Mouse (Mus musculus) embryonic facial prominence, embryonic 15.5 days (tissue): ENCODE results near the gene Kcnq4. TPM values are rescaled to one million over a fixed set of nuclear protein-coding genes. Genes with fewer than 3 reads are reported as not detected.
A peak's percentile ranks its signal among the peaks of the same experiment; 100 is the strongest.

Experiments used
- ATAC-seq: fragments of 200-750 bp; cut with Nextera tagmentation; 2 replicates; pipeline ENCODE4 v1.8.0; 2017; ENCODE audit warnings: low read depth, moderate TSS enrichment; ENCODE audit not compliant: insufficient number of reproducible peaks, low FRiP score, low TSS enrichment
- H3K27ac ChIP-seq: fragments of 300-500 bp; sonication (generic); replicated peaks from 2 replicates; pipeline ENCODE4 v1.5.1; 2015; ENCODE audit warnings: mild to moderate bottlenecking, inconsistent platforms
- H3K27me3 ChIP-seq: fragments of 300-500 bp; sonication (generic); 2 replicates; pipeline ENCODE4 v1.6.1; 2015; ENCODE audit warnings: inconsistent platforms
- H3K36me3 ChIP-seq: fragments of 300-500 bp; sonication (generic); 2 replicates; pipeline ENCODE4 v1.6.1; 2015; ENCODE audit warnings: mild to moderate bottlenecking, inconsistent platforms
- H3K4me1 ChIP-seq: fragments of 300-500 bp; sonication (generic); 2 replicates; pipeline ENCODE4 v1.6.1; 2015; ENCODE audit warnings: inconsistent platforms
- H3K4me2 ChIP-seq: fragments of 300-500 bp; sonication (generic); replicated peaks from 2 replicates; pipeline ENCODE4 v1.6.1; 2015; ENCODE audit warnings: mild to moderate bottlenecking, inconsistent platforms
- H3K4me3 ChIP-seq: fragments of 300-500 bp; sonication (generic); replicated peaks from 2 replicates; pipeline ENCODE4 v1.5.1; 2015; ENCODE audit warnings: mild to moderate bottlenecking, inconsistent platforms
- H3K9ac ChIP-seq: fragments of 300-500 bp; sonication (generic); 2 replicates; pipeline ENCODE4 v1.6.1; 2015; ENCODE audit warnings: inconsistent platforms
- H3K9me3 ChIP-seq: fragments of 300-500 bp; sonication (generic); replicated peaks from 2 replicates; pipeline ENCODE4 v1.6.1; 2016; ENCODE audit warnings: inconsistent platforms
- WGBS: fragments of 180-500 bp; shearing (Covaris S2); methylation state at CpG from one replicate; pipeline ENCODE4 v1.1.7; 2015; 5-methylcytosine and 5-hydroxymethylcytosine counted together
- polyA plus RNA-seq: library from polyadenylated mRNA; unstranded; fragments of >200 nt; fragmentation: Nextera tagmentation; extraction: Ambion mirVana; gene quantifications from 2 replicates; pipeline ENCODE4 v1.2.1, GENCODE M21; 2015

Gene Kcnq4
- polyA plus RNA-seq, 1 experiment from 2014 or later, result 5.5 TPM

- 47% methylated on average over 12 of the region's 12 CpGs for WGBS
- H3K9ac ChIP-seq, result no peak overlapping the region
- no peak overlapping the region for H3K27ac ChIP-seq
- H3K4me1 ChIP-seq, result peaks cover 15% of the 10 kb centered on the region; the same call in 1 of the 2 replicates
- ATAC-seq, result no peak
- no peak overlapping the region for H3K4me2 ChIP-seq
- no peaks in the 10 kb centered on the region for H3K36me3 ChIP-seq
- no peak overlapping the region for H3K4me3 ChIP-seq
- peaks cover 28% of the 10 kb centered on the region for H3K27me3 ChIP-seq
- no peaks in the 10 kb centered on the region for H3K9me3 ChIP-seq
These were observed 77.4 kb downstream of the Kcnq4 start for GRCm38 (mm10) chr4:120671046-120671445.

DNA sequence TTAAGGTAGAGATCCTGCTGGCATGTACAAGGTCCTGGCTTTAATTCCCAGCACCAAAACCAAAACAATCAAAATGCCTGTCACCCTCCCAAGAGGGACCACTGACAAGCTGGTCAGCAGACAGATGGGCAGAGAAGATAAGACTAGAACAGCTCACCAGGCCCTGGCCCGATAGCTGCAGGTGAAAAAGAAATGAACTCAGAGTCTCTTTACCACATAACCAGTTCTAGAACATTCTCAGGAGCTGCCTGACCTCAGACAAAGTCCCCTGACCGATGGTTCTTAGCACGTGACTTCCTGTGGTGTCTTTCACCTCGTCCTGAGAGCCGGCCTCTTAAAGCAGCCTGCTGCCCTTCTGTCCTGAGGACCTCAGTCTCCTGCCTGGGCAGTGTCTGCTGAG, 78.8 kb downstream of the Kcnq4 start:
- 61% methylated on average over 5 of the region's 5 CpGs for WGBS
- no peak for ATAC-seq

GRCm38 (mm10) chr4:120668551-120668950, 79.9 kb downstream of the Kcnq4 start:
- 90% methylated on average over 4 of the region's 4 CpGs for WGBS
- H3K9me3 ChIP-seq, result no peaks in the 10 kb centered on the region
- no peak overlapping the region for H3K27ac ChIP-seq
- ATAC-seq, result no peak
- H3K4me3 ChIP-seq, result no peak overlapping the region
- H3K4me1 ChIP-seq, result peaks cover 17% of the 10 kb centered on the region; the same call in 1 of the 2 replicates
- H3K36me3 ChIP-seq, result no peaks in the 10 kb centered on the region
- H3K4me2 ChIP-seq, result no peak overlapping the region
- H3K27me3 ChIP-seq, result peaks cover 28% of the 10 kb centered on the region
- H3K9ac ChIP-seq, result no peak overlapping the region

More for the DNA sequence above, 78.8 kb downstream of the Kcnq4 start:
- Histone ChIP-seq H3K36me3 (no peaks in the 10 kb centered on the region), H3K9ac (no peak overlapping the region), H3K9me3 (no peaks in the 10 kb centered on the region), H3K4me2 (no peak overlapping the region), H3K27me3 (peaks cover 28% of the 10 kb centered on the region), H3K4me1 (peaks cover 17% of the 10 kb centered on the region; the same call in 1 of the 2 replicates), H3K27ac (no peak overlapping the region), H3K4me3 (no peak overlapping the region)

GRCm38 (mm10) chr4:120667555-120667954, 80.9 kb downstream of the Kcnq4 start:
- WGBS, result 18% methylated on average over 10 of the region's 10 CpGs
- Histone ChIP-seq H3K4me3 (peak overlapping the region; percentile 53), H3K4me1 (peaks cover 17% of the 10 kb centered on the region; the same call in 1 of the 2 replicates), H3K27ac (no peak overlapping the region), H3K9ac (0 out of 2 replicates have a peak overlapping the region, but pooled peaks have one; percentile 31), H3K9me3 (no peaks in the 10 kb centered on the region), H3K27me3 (peaks cover 28% of the 10 kb centered on the region), H3K36me3 (no peaks in the 10 kb centered on the region), H3K4me2 (peak overlapping the region; percentile 99)
- no peak for ATAC-seq

GRCm38 (mm10) chr4:120667045-120667501, 81.3 kb downstream of the Kcnq4 start:
- peak overlapping the region; percentile 53 for H3K4me3 ChIP-seq
- H3K9me3 ChIP-seq, result no peaks in the 10 kb centered on the region
- no peaks in the 10 kb centered on the region for H3K36me3 ChIP-seq
- ATAC-seq, result peak; percentile 36; the same call in 1 of the 2 replicates
- H3K4me2 ChIP-seq, result peak overlapping the region; percentile 99
- peaks cover 28% of the 10 kb centered on the region for H3K27me3 ChIP-seq
- H3K9ac ChIP-seq, result peak overlapping the region; percentile 31
- no peak overlapping the region for H3K27ac ChIP-seq
- peaks cover 17% of the 10 kb centered on the region; the same call in 1 of the 2 replicates for H3K4me1 ChIP-seq
- WGBS, result under 1% methylated on average over 50 of the region's 50 CpGs

DNA sequence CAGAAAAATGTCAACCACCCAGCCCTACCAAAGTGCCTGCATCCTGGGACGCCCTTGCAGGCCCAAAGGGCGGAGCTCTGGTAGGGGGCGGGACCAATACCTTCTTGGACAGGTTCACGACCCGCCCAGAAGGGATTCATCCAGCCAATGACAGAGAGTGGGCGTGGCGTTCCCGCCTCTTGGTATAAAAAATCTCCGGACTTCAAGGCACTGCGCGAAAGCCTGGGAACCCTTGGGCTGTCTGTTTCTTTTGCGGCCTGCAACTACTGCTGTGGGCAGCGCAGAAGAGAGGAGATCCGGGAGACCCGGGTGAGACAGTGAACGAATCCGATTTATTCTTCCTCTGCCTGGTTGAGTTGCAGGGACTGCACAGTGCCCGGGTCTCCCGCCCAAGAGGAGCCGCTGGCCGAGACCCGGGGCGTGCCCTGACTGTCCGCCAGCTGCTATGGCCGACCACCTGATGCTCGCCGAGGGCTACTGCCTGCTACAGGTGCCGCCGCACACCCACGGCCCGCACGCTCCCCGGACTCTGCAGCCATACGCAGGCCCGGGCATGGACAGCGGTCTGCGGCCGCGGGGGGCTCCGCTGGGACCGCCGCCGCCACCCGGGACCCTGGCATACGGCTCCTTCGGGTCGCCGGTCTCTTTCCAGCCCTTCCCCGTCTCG, 81.9 kb downstream of the Kcnq4 start, which contains the start of gene Cited4:
Cited4 (plus strand) TSS at position 215 of the 667 bp plus-strand sequence.
- H3K27me3 ChIP-seq, result peaks cover 28% of the 10 kb centered on the region
- H3K27ac ChIP-seq, result no peak within 1 kb of the TSS
- peak within 1 kb of the TSS; percentile 53 for H3K4me3 ChIP-seq
- under 1% methylated on average over 50 of the region's 50 CpGs for WGBS
- no peaks in the 10 kb centered on the region for H3K9me3 ChIP-seq
- H3K4me1 ChIP-seq, result peaks cover 17% of the 10 kb centered on the region; the same call in 1 of the 2 replicates
- H3K9ac ChIP-seq, result peak within 1 kb of the TSS; percentile 31
- ATAC-seq, result peak; percentile 86
- no peaks in the 10 kb centered on the region for H3K36me3 ChIP-seq
- H3K4me2 ChIP-seq, result peak within 1 kb of the TSS; percentile 99

- peaks cover 17% of the 10 kb centered on the region; the same call in 1 of the 2 replicates for H3K4me1 ChIP-seq
- no peak overlapping the region for H3K27ac ChIP-seq
- H3K36me3 ChIP-seq, result no peaks in the 10 kb centered on the region
- 60% methylated on average over 7 of the region's 7 CpGs for WGBS
- no peak overlapping the region for H3K9ac ChIP-seq
- H3K27me3 ChIP-seq, result peaks cover 28% of the 10 kb centered on the region
- H3K9me3 ChIP-seq, result no peaks in the 10 kb centered on the region
- peak overlapping the region; percentile 53; the same call in 1 of the 2 replicates for H3K4me3 ChIP-seq
- H3K4me2 ChIP-seq, result peak overlapping the region; percentile 99; the same call in 1 of the 2 replicates
- ATAC-seq, result no peak
These were observed 82.6 kb downstream of the Kcnq4 start for GRCm38 (mm10) chr4:120665782-120666181.

DNA sequence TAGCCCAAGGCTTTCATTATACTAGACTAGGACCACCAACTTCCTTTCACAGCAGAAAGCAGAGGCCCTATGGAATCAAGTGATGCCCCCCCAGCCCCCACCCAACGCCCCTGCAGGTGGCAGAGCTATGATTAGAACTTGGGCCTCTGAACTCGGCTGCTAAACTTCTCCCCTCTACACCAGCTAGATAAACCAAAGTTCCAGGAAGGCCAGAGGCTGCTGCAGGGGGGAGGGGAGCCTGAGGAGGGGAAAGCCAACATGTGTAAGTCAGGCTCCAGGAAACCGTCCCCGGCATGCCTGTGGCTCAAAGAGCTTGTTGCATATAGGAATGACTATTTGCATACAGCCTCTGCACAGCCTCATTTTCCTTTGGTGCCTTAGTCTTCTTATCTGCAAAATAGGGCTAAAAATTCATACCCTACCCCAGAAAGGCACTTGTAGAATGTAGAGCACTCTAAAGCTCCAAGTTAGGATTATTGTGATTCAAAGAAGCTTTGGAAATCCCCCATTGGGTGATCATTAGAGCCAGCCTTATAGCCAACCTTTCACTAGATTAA, 83.2 kb downstream of the Kcnq4 start:
- no peak overlapping the region for H3K4me3 ChIP-seq
- no peak overlapping the region for H3K9ac ChIP-seq
- no peaks in the 10 kb centered on the region for H3K36me3 ChIP-seq

GRCm38 (mm10) chr4:120664601-120665000, 83.8 kb downstream of the Kcnq4 start:
- no peak overlapping the region for H3K4me3 ChIP-seq
- WGBS, result 66% methylated on average over 2 of the region's 2 CpGs
- H3K9ac ChIP-seq, result no peak overlapping the region
- peaks cover 26% of the 10 kb centered on the region for H3K27me3 ChIP-seq
- ATAC-seq, result no peak
- no peak overlapping the region for H3K4me2 ChIP-seq
- peaks cover 17% of the 10 kb centered on the region; the same call in 1 of the 2 replicates for H3K4me1 ChIP-seq
- no peak overlapping the region for H3K27ac ChIP-seq
- H3K36me3 ChIP-seq, result no peaks in the 10 kb centered on the region
- no peaks in the 10 kb centered on the region for H3K9me3 ChIP-seq

More for the DNA sequence above, 83.2 kb downstream of the Kcnq4 start:
- peaks cover 17% of the 10 kb centered on the region; the same call in 1 of the 2 replicates for H3K4me1 ChIP-seq
- no peaks in the 10 kb centered on the region for H3K9me3 ChIP-seq
- peaks cover 28% of the 10 kb centered on the region for H3K27me3 ChIP-seq
- no peak overlapping the region for H3K27ac ChIP-seq
- ATAC-seq, result no peak
- H3K4me2 ChIP-seq, result no peak overlapping the region
- WGBS, result 23% methylated on average over 4 of the region's 4 CpGs

DNA sequence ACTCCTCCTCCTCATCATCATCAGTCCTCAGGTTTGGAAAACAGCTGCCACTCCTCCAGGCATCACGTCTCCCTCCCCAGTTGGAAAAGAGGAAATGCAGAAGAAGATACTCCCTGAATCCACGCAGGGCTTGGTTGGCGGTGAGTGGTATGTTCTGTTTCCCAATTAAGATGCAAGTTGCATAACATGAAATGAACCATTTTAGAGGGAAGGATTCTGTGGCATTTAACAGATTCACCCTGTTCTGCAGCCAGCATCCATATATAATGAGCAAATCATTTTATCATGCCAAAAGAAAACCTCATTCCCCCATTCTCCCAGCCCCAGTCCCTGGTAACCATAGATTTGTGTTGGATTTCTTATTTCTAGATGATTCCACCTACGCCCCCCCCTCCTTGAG, 87.9 kb downstream of the Kcnq4 start:
- WGBS, result 71% methylated on average over 4 of the region's 4 CpGs
- ATAC-seq, result no peak
- Histone ChIP-seq H3K4me1 (no peaks in the 10 kb centered on the region), H3K9me3 (no peaks in the 10 kb centered on the region), H3K9ac (no peak overlapping the region), H3K27me3 (0 out of 2 replicates have a peak, but pooled peaks cover 3% of the 10 kb centered on the region), H3K36me3 (no peaks in the 10 kb centered on the region), H3K27ac (no peak overlapping the region), H3K4me2 (no peak overlapping the region), H3K4me3 (no peak overlapping the region)

- Histone ChIP-seq H3K4me2 (no peak overlapping the region), H3K9ac (no peak overlapping the region), H3K4me1 (no peaks in the 10 kb centered on the region), H3K4me3 (no peak overlapping the region), H3K9me3 (no peaks in the 10 kb centered on the region), H3K36me3 (no peaks in the 10 kb centered on the region), H3K27ac (no peak overlapping the region), H3K27me3 (peaks cover 8% of the 10 kb centered on the region)
- no peak for ATAC-seq
- 74% methylated on average over 8 of the region's 8 CpGs for WGBS
These were observed 92.5 kb downstream of the Kcnq4 start for GRCm38 (mm10) chr4:120655898-120656297.
